Mouse (Mus musculus) forebrain, embryonic 15.5 days (tissue): ENCODE data around the gene Aip. TPM values are rescaled to one million over a fixed set of nuclear protein-coding genes. Genes with fewer than 3 reads are reported as not detected.

Experiments
- ATAC-seq: fragments of 200-750 bp; cut with Nextera tagmentation; replicated peaks from 2 replicates; pipeline ENCODE4 v1.8.0; 2017; ENCODE audit warnings: mild to moderate bottlenecking, moderate TSS enrichment, moderate library complexity
- H3K27ac ChIP-seq: fragments of 300-500 bp; sonication (generic); replicated peaks from 2 replicates; pipeline ENCODE4 v1.5.1; 2015; ENCODE audit warnings: mild to moderate bottlenecking, inconsistent platforms
- H3K27me3 ChIP-seq: fragments of 300-500 bp; sonication (generic); 2 replicates; pipeline ENCODE4 v1.6.1; 2015; ENCODE audit warnings: inconsistent platforms
- H3K36me3 ChIP-seq: fragments of 300-500 bp; sonication (generic); 2 replicates; pipeline ENCODE4 v1.6.1; 2015; ENCODE audit warnings: mild to moderate bottlenecking, inconsistent platforms
- H3K4me1 ChIP-seq: fragments of 300-500 bp; sonication (generic); 2 replicates; pipeline ENCODE4 v1.6.1; 2015; ENCODE audit warnings: inconsistent platforms
- H3K4me2 ChIP-seq: fragments of 300-500 bp; sonication (generic); replicated peaks from 2 replicates; pipeline ENCODE4 v1.6.1; 2015; ENCODE audit warnings: mild to moderate bottlenecking, inconsistent platforms
- H3K4me3 ChIP-seq: fragments of 300-500 bp; sonication (generic); 2 replicates; pipeline ENCODE4 v1.5.1; 2015; ENCODE audit warnings: mild to moderate bottlenecking, inconsistent platforms
- H3K9ac ChIP-seq: fragments of 300-500 bp; sonication (generic); replicated peaks from 2 replicates; pipeline ENCODE4 v1.6.1; 2015; ENCODE audit warnings: mild to moderate bottlenecking, inconsistent platforms
- H3K9me3 ChIP-seq: fragments of 300-500 bp; sonication (generic); 2 replicates; pipeline ENCODE4 v1.6.1; 2016; ENCODE audit warnings: inconsistent platforms
- WGBS: fragments of 180-500 bp; shearing (Covaris S2); methylation state at CpG from one replicate; pipeline ENCODE4 v1.1.7; 2015; ENCODE audit warnings: mixed read lengths; 5-methylcytosine and 5-hydroxymethylcytosine counted together
- polyA plus RNA-seq: library from polyadenylated mRNA; unstranded; fragments of >200 nt; fragmentation: Nextera tagmentation; extraction: Ambion mirVana; gene quantifications from 2 replicates; pipeline ENCODE4 v1.2.1, GENCODE M21; 2015

Gene Aip
- polyA plus RNA-seq, 1 experiment from 2014 or later: 90.1 TPM

- H3K4me1 ChIP-seq: peaks cover 10% of the 10 kb centered on the region
- WGBS: 79% methylated on average over 11 of the region's 11 CpGs
- no peak overlapping the region for H3K27ac ChIP-seq
- no peak overlapping the region for H3K4me3 ChIP-seq
- H3K9ac ChIP-seq: no peak overlapping the region
- H3K36me3 ChIP-seq: peaks cover 35% of the 10 kb centered on the region
- no peaks in the 10 kb centered on the region for H3K27me3 ChIP-seq
- no peaks in the 10 kb centered on the region for H3K9me3 ChIP-seq
- ATAC-seq: no peak
- no peak overlapping the region for H3K4me2 ChIP-seq
Measured at GRCm38 (mm10) chr19:4115816-4116215, 9.8 kb downstream of the Aip start.

GRCm38 (mm10) chr19:4115144-4115543 lies 10.5 kb downstream of the Aip start:
- no peak for ATAC-seq
- Histone ChIP-seq H3K27ac (no peak overlapping the region), H3K27me3 (no peaks in the 10 kb centered on the region), H3K4me3 (no peak overlapping the region), H3K4me1 (peaks cover 3% of the 10 kb centered on the region; the same call in 1 of the 2 replicates), H3K9ac (no peak overlapping the region), H3K9me3 (no peaks in the 10 kb centered on the region), H3K4me2 (no peak overlapping the region), H3K36me3 (peaks cover 35% of the 10 kb centered on the region)
- 95% methylated on average over 10 of the region's 10 CpGs for WGBS

- H3K27me3 ChIP-seq: no peaks in the 10 kb centered on the region
- no peaks in the 10 kb centered on the region for H3K9me3 ChIP-seq
- peaks cover 35% of the 10 kb centered on the region for H3K36me3 ChIP-seq
- 93% methylated on average over 10 of the region's 10 CpGs for WGBS
- H3K9ac ChIP-seq: no peak overlapping the region
- 0 out of 2 replicates have a peak, but pooled peaks cover 3% of the 10 kb centered on the region for H3K4me1 ChIP-seq
- ATAC-seq: no peak
- no peak overlapping the region for H3K27ac ChIP-seq
- H3K4me3 ChIP-seq: no peak overlapping the region
- H3K4me2 ChIP-seq: no peak overlapping the region
Measured at GRCm38 (mm10) chr19:4114551-4114950, 11.1 kb downstream of the Aip start.

GRCm38 (mm10) chr19:4113806-4114230 lies 11.8 kb downstream of the Aip start:
- Histone ChIP-seq H3K9ac (no peak overlapping the region), H3K9me3 (no peaks in the 10 kb centered on the region), H3K4me3 (no peak overlapping the region), H3K27me3 (no peaks in the 10 kb centered on the region), H3K36me3 (peaks cover 35% of the 10 kb centered on the region), H3K4me2 (no peak overlapping the region), H3K27ac (no peak overlapping the region), H3K4me1 (0 out of 2 replicates have a peak, but pooled peaks cover 3% of the 10 kb centered on the region)
- no peak for ATAC-seq
- WGBS: 81% methylated on average over 5 of the region's 5 CpGs

- H3K27ac ChIP-seq: no peak overlapping the region
- H3K4me3 ChIP-seq: no peak overlapping the region
- H3K4me1 ChIP-seq: 0 out of 2 replicates have a peak, but pooled peaks cover 3% of the 10 kb centered on the region
- H3K4me2 ChIP-seq: no peak overlapping the region
- 78% methylated on average over 13 of the region's 13 CpGs for WGBS
- no peaks in the 10 kb centered on the region for H3K9me3 ChIP-seq
- ATAC-seq: no peak
- no peak overlapping the region for H3K9ac ChIP-seq
- H3K27me3 ChIP-seq: no peaks in the 10 kb centered on the region
- peaks cover 35% of the 10 kb centered on the region for H3K36me3 ChIP-seq
Measured at GRCm38 (mm10) chr19:4113186-4113805, 12.4 kb downstream of the Aip start.

GRCm38 (mm10) chr19:4112063-4112960 lies 13.3 kb downstream of the Aip start:
- Histone ChIP-seq H3K36me3 (peaks cover 31% of the 10 kb centered on the region), H3K4me3 (no peak overlapping the region), H3K4me2 (no peak overlapping the region), H3K4me1 (0 out of 2 replicates have a peak, but pooled peaks cover 3% of the 10 kb centered on the region), H3K27me3 (no peaks in the 10 kb centered on the region), H3K9ac (no peak overlapping the region), H3K27ac (no peak overlapping the region), H3K9me3 (no peaks in the 10 kb centered on the region)
- 96% methylated on average over 26 of the region's 26 CpGs for WGBS
- no peak for ATAC-seq

GRCm38 (mm10) chr19:4108535-4108934 lies 17.1 kb downstream of the Aip start:
- Histone ChIP-seq H3K4me1 (0 out of 2 replicates have a peak, but pooled peaks cover 3% of the 10 kb centered on the region), H3K9ac (no peak overlapping the region), H3K27ac (no peak overlapping the region), H3K9me3 (no peaks in the 10 kb centered on the region), H3K36me3 (peaks cover 7% of the 10 kb centered on the region), H3K4me3 (no peak overlapping the region), H3K27me3 (no peaks in the 10 kb centered on the region), H3K4me2 (no peak overlapping the region)
- WGBS: 86% methylated on average over 9 of the region's 9 CpGs
- no peak for ATAC-seq

GRCm38 (mm10) chr19:4106654-4107053 lies 19.0 kb downstream of the Aip start:
- H3K4me3 ChIP-seq: no peak overlapping the region
- 0 out of 2 replicates have a peak, but pooled peaks cover 3% of the 10 kb centered on the region for H3K36me3 ChIP-seq
- no peak for ATAC-seq

GRCm38 (mm10) chr19:4104675-4105194 lies 20.9 kb downstream of the Aip start:
- Histone ChIP-seq H3K27ac (no peak overlapping the region), H3K27me3 (no peaks in the 10 kb centered on the region), H3K36me3 (no peaks in the 10 kb centered on the region), H3K9me3 (no peaks in the 10 kb centered on the region), H3K9ac (no peak overlapping the region), H3K4me1 (peaks cover 26% of the 10 kb centered on the region), H3K4me2 (no peak overlapping the region), H3K4me3 (no peak overlapping the region)
- WGBS: 93% methylated on average over 16 of the region's 16 CpGs
- ATAC-seq: no peak

More at GRCm38 (mm10) chr19:4106654-4107053, 19.0 kb downstream of the Aip start:
- H3K27me3 ChIP-seq: no peaks in the 10 kb centered on the region
- H3K27ac ChIP-seq: no peak overlapping the region
- no peak overlapping the region for H3K4me2 ChIP-seq
- H3K9ac ChIP-seq: no peak overlapping the region
- 93% methylated on average over 14 of the region's 14 CpGs for WGBS
- H3K9me3 ChIP-seq: no peaks in the 10 kb centered on the region
- H3K4me1 ChIP-seq: peaks cover 6% of the 10 kb centered on the region

- ATAC-seq: no peak
- no peaks in the 10 kb centered on the region for H3K9me3 ChIP-seq
- H3K4me3 ChIP-seq: no peak overlapping the region
- H3K4me2 ChIP-seq: no peak overlapping the region
- H3K4me1 ChIP-seq: peaks cover 32% of the 10 kb centered on the region
- no peaks in the 10 kb centered on the region for H3K27me3 ChIP-seq
- H3K36me3 ChIP-seq: no peaks in the 10 kb centered on the region
- no peak overlapping the region for H3K27ac ChIP-seq
- WGBS: 95% methylated on average over 3 of the region's 3 CpGs
- H3K9ac ChIP-seq: no peak overlapping the region
Measured at GRCm38 (mm10) chr19:4103792-4104191, 21.9 kb downstream of the Aip start.

GRCm38 (mm10) chr19:4103294-4103693 lies 22.4 kb downstream of the Aip start:
- ATAC-seq: no peak
- no peaks in the 10 kb centered on the region for H3K9me3 ChIP-seq
- no peak overlapping the region for H3K4me2 ChIP-seq
- H3K4me1 ChIP-seq: peaks cover 32% of the 10 kb centered on the region
- no peak overlapping the region for H3K27ac ChIP-seq
- 93% methylated on average over 18 of the region's 18 CpGs for WGBS
- no peaks in the 10 kb centered on the region for H3K36me3 ChIP-seq
- no peak overlapping the region for H3K9ac ChIP-seq
- H3K27me3 ChIP-seq: no peaks in the 10 kb centered on the region
- H3K4me3 ChIP-seq: no peak overlapping the region

- Histone ChIP-seq H3K27me3 (no peaks in the 10 kb centered on the region), H3K36me3 (no peaks in the 10 kb centered on the region), H3K9me3 (no peaks in the 10 kb centered on the region), H3K27ac (no peak overlapping the region), H3K4me1 (peaks cover 38% of the 10 kb centered on the region), H3K9ac (no peak overlapping the region), H3K4me2 (no peak overlapping the region), H3K4me3 (no peak overlapping the region)
- 94% methylated on average over 12 of the region's 12 CpGs for WGBS
- ATAC-seq: no peak
Measured at GRCm38 (mm10) chr19:4102626-4103025, 23.0 kb downstream of the Aip start.
